Mouse (Mus musculus): ENCODE data around the gene Wdfy3. TPM values are rescaled to one million over a fixed set of nuclear protein-coding genes. Genes with fewer than 3 reads are reported as not detected.

Gene Wdfy3
- total RNA-seq, 1 experiment = 25.3 TPM

GRCm38 (mm10) chr5:102009606-102010005 is 60.1 kb downstream of the Wdfy3 start:
- Histone ChIP-seq H3K36me3 (ENCODE audit: control insufficient read depth, insufficient read depth, low read length, poor library complexity, severe bottlenecking) (peaks cover 2% of the 10 kb centered on the region; the same call in 1 of the 2 replicates), H3K9ac (ENCODE audit: insufficient read depth, low read depth, low read length, poor library complexity, severe bottlenecking) (no peak overlapping the region), H3K27ac (ENCODE audit: insufficient read depth, low read depth, low read length, poor library complexity, severe bottlenecking) (no peak overlapping the region), H3K9me3 (ENCODE audit: control insufficient read depth, insufficient read depth, low read depth, low read length) (no peaks in the 10 kb centered on the region), H3K4me1 (ENCODE audit: control insufficient read depth in 2 of 2, insufficient read depth in 2 of 2, low read length in 2 of 2, poor library complexity in 1 of 2) (peaks cover 3 to 20% of the 10 kb centered on the region in 2 experiments), H3K4me3 (ENCODE audit: insufficient read depth in 1 of 2, low read depth in 1 of 2, low read length in 2 of 2, poor library complexity in 1 of 2, severe bottlenecking in 1 of 2) (no peak overlapping the region)
- in situ Hi-C loops (cut with MboI; ENCODE audit: low sequenced_read_pairs in 2 of 2, unreplicated experiment in 2 of 2) = no loop called here
- no peak for DNase-seq (ENCODE audit: low read depth, low spot score)
- no peak for TF ChIP-seq ZC3H11A (IDR thresholded peaks at IDR 0.05; ENCODE audit: borderline replicate concordance, low read depth, low read length)
- no peak for TF ChIP-seq CHD2 (IDR thresholded peaks at IDR 0.05; ENCODE audit: low read depth, low read length)
- TF ChIP-seq HCFC1 (IDR thresholded peaks at IDR 0.05; ENCODE audit: borderline replicate concordance, insufficient read depth, low read length) = no peak
- no peak for TF ChIP-seq ZNF384 (IDR thresholded peaks at IDR 0.05; ENCODE audit: low read depth, low read length)
- no peak for TF ChIP-seq MAFK (IDR thresholded peaks at IDR 0.05; ENCODE audit: insufficient read depth, low read depth, low read length)

DNA sequence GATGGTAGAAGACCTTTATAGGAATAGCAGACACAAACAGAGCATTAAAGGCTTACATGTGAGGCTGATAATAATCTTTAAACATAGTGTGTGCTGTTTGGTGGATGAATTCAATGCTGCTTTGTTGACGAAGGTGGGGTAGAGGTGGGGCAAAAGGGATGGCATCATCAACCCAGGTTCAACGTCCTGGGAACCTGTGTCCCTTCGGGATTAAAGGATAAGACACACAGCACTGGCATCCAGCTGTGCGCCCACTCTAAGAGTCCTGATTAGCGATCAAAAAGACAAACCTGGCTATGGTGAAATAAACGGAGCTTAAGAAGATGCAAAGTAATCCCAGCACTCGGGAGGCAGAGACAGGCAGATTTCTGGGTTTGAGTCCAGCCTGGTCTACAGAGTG is 61.0 kb downstream of the Wdfy3 start:
- Histone ChIP-seq H3K9ac (ENCODE audit: insufficient read depth, low read depth, low read length, poor library complexity, severe bottlenecking) (no peak overlapping the region), H3K4me1 (ENCODE audit: control insufficient read depth in 2 of 2, insufficient read depth in 2 of 2, low read length in 2 of 2, poor library complexity in 1 of 2) (peaks cover 4 to 18% of the 10 kb centered on the region in 2 experiments), H3K9me3 (ENCODE audit: control insufficient read depth, insufficient read depth, low read depth, low read length) (no peaks in the 10 kb centered on the region), H3K4me3 (ENCODE audit: insufficient read depth in 1 of 2, low read depth in 1 of 2, low read length in 2 of 2, poor library complexity in 1 of 2, severe bottlenecking in 1 of 2) (peak overlapping the region; percentile 11 to 27; a peak in 2 of 4 replicates), H3K36me3 (ENCODE audit: control insufficient read depth, insufficient read depth, low read length, poor library complexity, severe bottlenecking) (peaks cover 2% of the 10 kb centered on the region; the same call in 1 of the 2 replicates), H3K27ac (ENCODE audit: insufficient read depth, low read depth, low read length, poor library complexity, severe bottlenecking) (no peak overlapping the region)
- in situ Hi-C loops (cut with MboI; ENCODE audit: low sequenced_read_pairs in 2 of 2, unreplicated experiment in 2 of 2) = no loop called here
- DNase-seq (ENCODE audit: low read depth, low spot score) = no peak
- no peak for TF ChIP-seq HCFC1 (IDR thresholded peaks at IDR 0.05; ENCODE audit: borderline replicate concordance, insufficient read depth, low read length)
- no peak for TF ChIP-seq ZNF384 (IDR thresholded peaks at IDR 0.05; ENCODE audit: low read depth, low read length)
- TF ChIP-seq ZC3H11A (IDR thresholded peaks at IDR 0.05; ENCODE audit: borderline replicate concordance, low read depth, low read length) = no peak

DNA sequence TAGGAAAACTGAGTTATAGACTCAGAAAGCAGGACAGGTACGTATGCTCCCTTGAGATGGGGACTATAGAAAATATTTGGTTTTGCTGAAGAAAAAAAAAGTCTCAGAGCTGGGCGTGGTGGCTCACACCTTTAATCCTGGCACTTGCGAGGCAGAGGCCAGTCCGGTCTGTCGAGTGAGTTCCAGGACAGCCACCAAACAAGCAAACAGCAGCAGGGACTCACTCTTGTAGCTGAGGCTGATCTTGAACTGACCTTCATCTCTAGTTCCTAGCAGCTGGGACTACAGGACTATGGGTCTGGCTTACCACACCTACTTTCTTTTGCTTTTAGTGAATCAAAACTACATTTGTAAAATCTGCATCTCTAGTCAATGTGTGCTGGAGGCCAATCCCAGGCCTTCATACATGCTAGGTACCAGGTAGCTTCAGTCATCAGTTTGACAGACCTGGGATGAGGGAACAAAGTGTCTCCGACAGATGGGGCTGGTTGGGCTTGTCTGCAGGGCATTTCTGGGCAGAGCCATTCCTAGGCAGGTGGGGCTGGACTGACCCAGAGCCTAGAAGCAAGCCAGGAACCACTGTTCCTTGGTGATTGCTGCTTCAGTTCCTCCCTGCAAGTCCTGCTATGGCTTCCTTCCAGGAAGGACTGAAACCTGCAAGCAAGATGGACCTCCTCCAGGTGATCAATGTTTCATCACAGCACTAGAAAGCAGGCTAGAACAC is 63.3 kb downstream of the Wdfy3 start:
- Histone ChIP-seq H3K9ac (ENCODE audit: insufficient read depth, low read depth, low read length, poor library complexity, severe bottlenecking) (no peak overlapping the region), H3K4me1 (ENCODE audit: control insufficient read depth in 2 of 2, insufficient read depth in 2 of 2, low read length in 2 of 2, poor library complexity in 1 of 2) (peaks cover 2 to 19% of the 10 kb centered on the region in 2 experiments; a peak in 3 of 4 replicates), H3K9me3 (ENCODE audit: control insufficient read depth, insufficient read depth, low read depth, low read length) (no peaks in the 10 kb centered on the region), H3K27ac (ENCODE audit: insufficient read depth, low read depth, low read length, poor library complexity, severe bottlenecking) (peak overlapping the region; percentile 51), H3K4me3 (ENCODE audit: insufficient read depth in 1 of 2, low read depth in 1 of 2, low read length in 2 of 2, poor library complexity in 1 of 2, severe bottlenecking in 1 of 2) (no peak overlapping the region), H3K36me3 (ENCODE audit: control insufficient read depth, insufficient read depth, low read length, poor library complexity, severe bottlenecking) (peaks cover 2% of the 10 kb centered on the region; the same call in 1 of the 2 replicates)
- DNase-seq (ENCODE audit: low read depth, low spot score) = no peak
- in situ Hi-C loops (cut with MboI; ENCODE audit: low sequenced_read_pairs in 2 of 2, unreplicated experiment in 2 of 2) = no loop called here
- TF ChIP-seq HCFC1 (IDR thresholded peaks at IDR 0.05; ENCODE audit: borderline replicate concordance, insufficient read depth, low read length) (no peak), ZNF384 (IDR thresholded peaks at IDR 0.05; ENCODE audit: low read depth, low read length) (no peak), MAFK (IDR thresholded peaks at IDR 0.05; ENCODE audit: insufficient read depth, low read depth, low read length) (no peak), ZC3H11A (IDR thresholded peaks at IDR 0.05; ENCODE audit: borderline replicate concordance, low read depth, low read length) (no peak), CHD2 (IDR thresholded peaks at IDR 0.05; ENCODE audit: low read depth, low read length) (no peak)

GRCm38 (mm10) chr5:102003371-102003770 is 66.3 kb downstream of the Wdfy3 start:
- no peaks in the 10 kb centered on the region for H3K9me3 ChIP-seq (ENCODE audit: control insufficient read depth, insufficient read depth, low read depth, low read length)
- H3K27ac ChIP-seq (ENCODE audit: insufficient read depth, low read depth, low read length, poor library complexity, severe bottlenecking) = no peak overlapping the region
- H3K4me3 ChIP-seq (ENCODE audit: insufficient read depth in 1 of 2, low read depth in 1 of 2, low read length in 2 of 2, poor library complexity in 1 of 2, severe bottlenecking in 1 of 2) = no peak overlapping the region
- no peak overlapping the region for H3K9ac ChIP-seq (ENCODE audit: insufficient read depth, low read depth, low read length, poor library complexity, severe bottlenecking)
- H3K4me1 ChIP-seq (ENCODE audit: control insufficient read depth in 2 of 2, insufficient read depth in 2 of 2, low read length in 2 of 2, poor library complexity in 1 of 2) = peaks cover 2 to 19% of the 10 kb centered on the region in 2 experiments; a peak in 3 of 4 replicates
- TF ChIP-seq CHD2 (IDR thresholded peaks at IDR 0.05; ENCODE audit: low read depth, low read length) (no peak), MAFK (IDR thresholded peaks at IDR 0.05; ENCODE audit: insufficient read depth, low read depth, low read length) (no peak), HCFC1 (IDR thresholded peaks at IDR 0.05; ENCODE audit: borderline replicate concordance, insufficient read depth, low read length) (no peak), ZC3H11A (IDR thresholded peaks at IDR 0.05; ENCODE audit: borderline replicate concordance, low read depth, low read length) (no peak), ZNF384 (IDR thresholded peaks at IDR 0.05; ENCODE audit: low read depth, low read length) (no peak)
- H3K36me3 ChIP-seq (ENCODE audit: control insufficient read depth, insufficient read depth, low read length, poor library complexity, severe bottlenecking) = no peaks in the 10 kb centered on the region; the same call in 1 of the 2 replicates
- in situ Hi-C loops (cut with MboI; ENCODE audit: low sequenced_read_pairs in 2 of 2, unreplicated experiment in 2 of 2) = no loop called here
- DNase-seq (ENCODE audit: low read depth, low spot score) = no peak
